Mouse (Mus musculus) myocyte (in vitro differentiated cells): ENCODE data around the gene Capn8. TPM values are rescaled to one million over a fixed set of nuclear protein-coding genes. Genes with fewer than 3 reads are reported as not detected.

Experiments used
- H3K27me3 ChIP-seq: one replicate; pipeline ENCODE4 v1.6.1; 2011; ENCODE audit not compliant: control insufficient read depth, insufficient read depth, insufficient read length
- H3K36me3 ChIP-seq: one replicate; pipeline ENCODE4 v1.6.1; 2011; ENCODE audit not compliant: control insufficient read depth, insufficient read depth
- H3K4me2 ChIP-seq: one replicate; pipeline ENCODE4 v1.6.1; 2011; ENCODE audit warnings: low read depth, control low read depth
- H3K4me3 ChIP-seq: one replicate; pipeline ENCODE4 v1.5.1; 2011; ENCODE audit warnings: mild to moderate bottlenecking, control low read depth, moderate library complexity
- H3K79me2 ChIP-seq: one replicate; pipeline ENCODE4 v1.6.1; 2011; ENCODE audit not compliant: control insufficient read depth, insufficient read depth
- H3ac ChIP-seq: one replicate; pipeline ENCODE4 v1.6.1; 2011; ENCODE audit not compliant: control insufficient read depth, insufficient read length
- CEBPB ChIP-seq: IDR thresholded peaks from 2 replicates; pipeline ENCODE4 v1.6.1; 2011; ENCODE audit warnings: mild to moderate bottlenecking, moderate library complexity; ENCODE audit not compliant: poor library complexity, insufficient read depth, severe bottlenecking
- E2F4 ChIP-seq: IDR thresholded peaks from one replicate; pipeline ENCODE4 v1.6.1; 2011; ENCODE audit warnings: mild to moderate bottlenecking, control low read depth, moderate library complexity; ENCODE audit not compliant: insufficient read depth
- MAX ChIP-seq: IDR thresholded peaks from one replicate; pipeline ENCODE4 v1.6.1; 2011; ENCODE audit warnings: low read depth, mild to moderate bottlenecking, control low read depth
- MYOD1 ChIP-seq, 3 experiments: IDR thresholded peaks; one replicate each; pipeline ENCODE4 v1.6.1; 2011; ENCODE audit warnings: control low read depth in 2 of 3, low read depth in 2 of 3, mild to moderate bottlenecking in 2 of 3, moderate library complexity in 1 of 3; ENCODE audit not compliant: insufficient read length in 2 of 3, control insufficient read depth in 1 of 3
- MYOG ChIP-seq, 3 experiments: IDR thresholded peaks; one replicate each; pipeline ENCODE4 v1.6.1; 2011; ENCODE audit warnings: control low read depth in 2 of 3, low read depth in 2 of 3, mild to moderate bottlenecking in 2 of 3; ENCODE audit not compliant: insufficient read length in 2 of 3, control insufficient read depth in 1 of 3, insufficient read depth in 1 of 3
- POLR2A ChIP-seq: IDR thresholded peaks from one replicate; pipeline ENCODE4 v1.6.1; 2011; ENCODE audit warnings: low read depth, mild to moderate bottlenecking, control low read depth, moderate library complexity; ENCODE audit not compliant: insufficient read length
- POLR2AphosphoS2 ChIP-seq: IDR thresholded peaks from one replicate; pipeline ENCODE4 v1.6.1; 2011; ENCODE audit warnings: low read depth, control low read depth; ENCODE audit not compliant: insufficient read length
- REST ChIP-seq: IDR thresholded peaks from one replicate; pipeline ENCODE4 v1.6.1; 2011; ENCODE audit warnings: mild to moderate bottlenecking, control low read depth, moderate library complexity; ENCODE audit not compliant: insufficient read depth, insufficient read length
- SRF ChIP-seq: IDR thresholded peaks from one replicate; pipeline ENCODE4 v1.6.1; 2011; ENCODE audit warnings: low read depth; ENCODE audit not compliant: control insufficient read depth, insufficient read length
- TCF12 ChIP-seq: IDR thresholded peaks from one replicate; pipeline ENCODE4 v1.6.1; 2011; ENCODE audit warnings: mild to moderate bottlenecking, control low read depth; ENCODE audit not compliant: poor library complexity, insufficient read depth, severe bottlenecking
- TCF3 ChIP-seq: IDR thresholded peaks from one replicate; pipeline ENCODE4 v1.6.1; 2011; ENCODE audit warnings: low read depth, control low read depth; ENCODE audit not compliant: insufficient read length
- USF1 ChIP-seq: IDR thresholded peaks from one replicate; pipeline ENCODE4 v1.6.1; 2011; ENCODE audit warnings: low read depth, mild to moderate bottlenecking, control low read depth, moderate library complexity
- polyA plus RNA-seq: library from polyadenylated mRNA; unstranded; fragments of >200 nt; fragmentation: generic; extraction: Trizol; gene quantifications from one replicate; pipeline ENCODE4 v1.2.1, GENCODE M21; 2012; ENCODE audit warnings: missing spikeins

Capn8 gene
- polyA plus RNA-seq, 1 experiment = not detected

DNA sequence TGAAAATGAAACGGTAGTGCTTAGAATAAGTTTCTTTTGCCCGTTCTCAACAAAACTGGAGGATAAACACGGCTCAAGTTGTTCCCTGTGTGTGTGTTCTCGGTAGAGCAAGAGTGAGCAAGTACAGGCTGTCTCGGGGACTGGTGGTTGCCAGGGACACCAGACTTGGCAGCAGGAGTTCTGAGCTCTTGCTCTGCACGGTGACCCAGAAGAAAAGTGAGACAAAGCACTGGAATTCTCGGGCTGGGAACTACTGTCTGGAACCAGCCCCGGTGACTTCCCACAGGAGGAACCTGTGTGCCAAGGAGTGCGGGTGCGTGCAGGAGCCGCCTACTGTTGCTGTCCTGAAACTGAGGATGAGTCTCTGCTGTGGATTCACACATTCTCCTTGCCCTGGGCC lies 98.9 kb downstream of the Capn8 start:
- Histone ChIP-seq H3K4me2 (no peak overlapping the region), H3ac (no peak overlapping the region), H3K79me2 (no peaks in the 10 kb centered on the region), H3K4me3 (no peak overlapping the region), H3K27me3 (peaks cover 32% of the 10 kb centered on the region), H3K36me3 (no peaks in the 10 kb centered on the region)
- TF ChIP-seq CEBPB = no peak
- TF ChIP-seq TCF3 = no peak
- TF ChIP-seq MAX = no peak

DNA sequence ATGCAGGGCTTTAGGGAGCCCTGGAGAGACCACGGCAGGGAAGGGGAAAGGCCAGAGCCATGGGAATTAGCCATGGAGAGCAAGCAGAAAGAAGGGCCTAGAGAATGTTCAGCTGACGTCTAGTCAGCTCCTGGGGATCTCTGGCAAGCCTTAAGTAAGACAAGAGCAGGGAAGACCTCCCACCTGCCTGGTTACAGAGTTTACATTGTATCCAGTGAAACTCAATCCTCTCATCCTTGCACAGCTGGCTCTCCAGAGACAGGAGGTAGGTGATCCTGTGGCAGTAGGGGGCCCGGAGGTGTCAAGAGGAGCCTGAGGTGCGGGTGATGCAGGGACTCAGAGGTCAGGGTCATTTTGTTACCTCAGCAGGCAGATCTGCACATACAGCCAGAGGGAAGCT lies 100.0 kb downstream of the Capn8 start:
- TF ChIP-seq CEBPB = no peak
- TF ChIP-seq USF1 = no peak
- TF ChIP-seq MYOD1 (IDR thresholded peaks at IDR 0.05; ENCODE audit: control insufficient read depth in 1 of 3, insufficient read length in 2 of 3, low read depth in 2 of 3) = no peak
- TF ChIP-seq TCF3 = no peak
- no peak for TF ChIP-seq TCF12
- no peak for TF ChIP-seq POLR2AphosphoS2
- no peak for TF ChIP-seq MAX
- no peak for TF ChIP-seq REST
- no peak for TF ChIP-seq POLR2A
- TF ChIP-seq SRF = no peak
- no peak for TF ChIP-seq E2F4
- no peak for TF ChIP-seq MYOG (IDR thresholded peaks at IDR 0.05; ENCODE audit: control insufficient read depth in 1 of 3, insufficient read depth in 1 of 3, insufficient read length in 2 of 3, low read depth in 2 of 3)
- H3ac ChIP-seq = no peak overlapping the region
- no peak overlapping the region for H3K4me2 ChIP-seq
- peaks cover 32% of the 10 kb centered on the region for H3K27me3 ChIP-seq
- H3K36me3 ChIP-seq = no peaks in the 10 kb centered on the region
- H3K79me2 ChIP-seq = no peaks in the 10 kb centered on the region
- H3K4me3 ChIP-seq = no peak overlapping the region

DNA sequence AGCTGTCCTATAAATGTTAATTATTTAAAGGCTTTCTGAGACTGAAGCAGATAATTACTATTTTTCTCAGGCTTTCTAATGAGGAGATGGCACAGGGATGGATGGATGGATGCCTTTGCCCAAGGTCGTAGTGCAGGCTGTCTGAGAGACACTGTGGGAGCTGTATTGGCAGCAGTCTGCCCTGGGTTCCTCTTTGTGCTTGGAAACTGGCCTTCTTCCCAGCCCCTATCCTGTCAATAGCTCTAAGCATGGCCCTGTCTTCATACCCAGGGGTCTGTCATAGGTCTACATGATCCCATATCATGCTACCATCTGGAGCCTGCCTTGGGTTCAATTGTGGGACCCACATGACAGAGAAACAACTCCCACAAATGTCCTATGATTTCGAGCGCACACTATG lies 102.5 kb downstream of the Capn8 start:
- Histone ChIP-seq H3K36me3 (no peaks in the 10 kb centered on the region), H3K4me2 (no peak overlapping the region), H3K79me2 (no peaks in the 10 kb centered on the region), H3K27me3 (peaks cover 26% of the 10 kb centered on the region), H3K4me3 (no peak overlapping the region), H3ac (no peak overlapping the region)
- no peak for TF ChIP-seq POLR2AphosphoS2
- TF ChIP-seq POLR2A = no peak
- TF ChIP-seq SRF = no peak
- TF ChIP-seq TCF12 = no peak
- no peak for TF ChIP-seq E2F4
- TF ChIP-seq REST = no peak
- TF ChIP-seq USF1 = no peak
- TF ChIP-seq MYOD1 (IDR thresholded peaks at IDR 0.05; ENCODE audit: control insufficient read depth in 1 of 3, insufficient read length in 2 of 3, low read depth in 2 of 3) = no peak
- no peak for TF ChIP-seq CEBPB
- TF ChIP-seq TCF3 = no peak
- no peak for TF ChIP-seq MAX
- no peak for TF ChIP-seq MYOG (IDR thresholded peaks at IDR 0.05; ENCODE audit: control insufficient read depth in 1 of 3, insufficient read depth in 1 of 3, insufficient read length in 2 of 3, low read depth in 2 of 3)

DNA sequence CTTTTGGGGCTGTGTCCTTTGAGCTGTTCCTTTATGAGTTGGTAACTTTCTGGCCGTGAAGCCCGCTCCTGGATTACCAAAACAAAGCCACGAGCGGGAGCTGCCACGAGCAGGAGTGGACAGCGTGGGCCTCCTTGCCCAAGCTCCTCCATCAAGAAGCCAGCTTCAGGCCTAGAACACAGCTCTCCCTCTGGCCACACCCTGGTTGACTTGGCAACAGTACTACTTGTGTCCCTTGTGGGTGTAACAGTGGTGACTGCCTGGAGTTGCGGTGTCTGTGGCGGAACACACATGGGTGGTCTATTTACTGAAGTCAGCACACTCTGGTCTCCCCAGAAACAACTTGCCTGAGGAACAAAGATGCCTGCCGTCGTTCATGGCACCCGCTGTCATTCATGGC lies 104.9 kb downstream of the Capn8 start:
- H3K36me3 ChIP-seq = no peaks in the 10 kb centered on the region
- TF ChIP-seq MYOG (IDR thresholded peaks at IDR 0.05; ENCODE audit: control insufficient read depth in 1 of 3, insufficient read depth in 1 of 3, insufficient read length in 2 of 3, low read depth in 2 of 3) (no peak), USF1 (no peak), TCF3 (no peak), POLR2AphosphoS2 (no peak), CEBPB (no peak), REST (no peak), MYOD1 (IDR thresholded peaks at IDR 0.05; ENCODE audit: control insufficient read depth in 1 of 3, insufficient read length in 2 of 3, low read depth in 2 of 3) (no peak), SRF (no peak), TCF12 (no peak), POLR2A (no peak), MAX (no peak), E2F4 (no peak)

DNA sequence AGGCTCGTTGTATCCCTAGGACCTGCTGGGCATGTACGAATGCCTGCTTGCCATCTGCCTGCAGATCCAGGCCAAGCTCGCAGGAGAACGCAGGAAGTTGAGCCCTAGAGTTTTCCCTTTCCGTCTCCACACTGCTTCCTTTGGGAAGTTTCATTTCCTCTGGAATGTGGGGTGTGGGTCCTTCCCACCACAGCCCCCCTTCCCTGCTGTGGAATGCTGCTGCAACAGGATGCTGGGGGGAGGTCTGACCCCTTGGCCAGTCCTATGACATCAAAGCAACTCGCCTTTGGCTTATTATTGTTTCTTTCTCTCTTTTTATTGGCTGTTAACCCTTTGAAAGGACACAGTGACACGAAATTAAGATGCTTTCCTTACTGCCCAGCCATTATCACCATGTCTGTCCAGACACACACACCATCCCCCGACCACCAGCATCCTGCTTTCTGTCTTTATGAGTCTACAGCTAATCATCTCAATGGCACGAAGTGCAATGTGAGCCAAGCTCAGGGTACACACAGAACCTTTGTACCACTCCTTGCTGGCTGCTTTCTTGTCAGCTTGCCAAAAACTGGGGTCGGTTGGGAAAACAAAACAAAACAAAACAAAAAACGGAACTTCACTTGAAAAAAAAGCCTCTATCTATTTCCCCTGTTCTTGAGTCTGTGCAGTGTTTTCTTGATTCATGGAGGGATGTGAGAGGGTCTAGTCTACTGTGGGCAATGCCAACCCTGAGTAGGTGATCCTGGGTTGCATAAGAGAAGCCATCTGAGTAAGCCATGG lies 105.9 kb downstream of the Capn8 start:
- Histone ChIP-seq H3ac (no peak overlapping the region), H3K36me3 (no peaks in the 10 kb centered on the region), H3K4me3 (no peak overlapping the region), H3K27me3 (peaks cover 10% of the 10 kb centered on the region), H3K79me2 (no peaks in the 10 kb centered on the region), H3K4me2 (no peak overlapping the region)
- TF ChIP-seq TCF12 = no peak
- no peak for TF ChIP-seq REST
- TF ChIP-seq POLR2AphosphoS2 = no peak
- no peak for TF ChIP-seq MYOD1 (IDR thresholded peaks at IDR 0.05; ENCODE audit: control insufficient read depth in 1 of 3, insufficient read length in 2 of 3, low read depth in 2 of 3)
- TF ChIP-seq USF1 = no peak
- no peak for TF ChIP-seq POLR2A
- TF ChIP-seq SRF = no peak
- no peak for TF ChIP-seq CEBPB
- TF ChIP-seq MYOG (IDR thresholded peaks at IDR 0.05; ENCODE audit: control insufficient read depth in 1 of 3, insufficient read depth in 1 of 3, insufficient read length in 2 of 3, low read depth in 2 of 3) = no peak
- TF ChIP-seq TCF3 = no peak
- no peak for TF ChIP-seq MAX
- TF ChIP-seq E2F4 = no peak

More for the DNA sequence above, 104.9 kb downstream of the Capn8 start:
- H3K4me2 ChIP-seq = no peak overlapping the region
- H3K79me2 ChIP-seq = no peaks in the 10 kb centered on the region
- no peak overlapping the region for H3K4me3 ChIP-seq
- peaks cover 16% of the 10 kb centered on the region for H3K27me3 ChIP-seq
- H3ac ChIP-seq = no peak overlapping the region
